Mouse (Mus musculus) midbrain, embryonic 12.5 days (tissue): ENCODE measurements around the gene Fcgr2b. TPM values are rescaled to one million over a fixed set of nuclear protein-coding genes. Genes with fewer than 3 reads are reported as not detected.
"Not testable (repeated sequence)": the region's sequence is repeated elsewhere in the genome, so short reads cannot be mapped to it uniquely, and the experiment has no call there.

Experiments
- ATAC-seq: fragments of 200-750 bp; cut with Nextera tagmentation; 2 replicates; pipeline ENCODE4 v1.8.0; 2017; ENCODE audit warnings: low read depth, moderate TSS enrichment, moderate library complexity; ENCODE audit not compliant: low FRiP score
- H3K27ac ChIP-seq: fragments of 300-500 bp; sonication (generic); replicated peaks from 2 replicates; pipeline ENCODE4 v1.5.1; 2016; ENCODE audit warnings: mild to moderate bottlenecking
- H3K27me3 ChIP-seq: fragments of 300-500 bp; sonication (generic); 2 replicates; pipeline ENCODE4 v1.6.1; 2016; ENCODE audit warnings: mild to moderate bottlenecking
- H3K36me3 ChIP-seq: fragments of 300-500 bp; sonication (generic); 2 replicates; pipeline ENCODE4 v1.6.1; 2016
- H3K4me1 ChIP-seq: fragments of 300-500 bp; sonication (generic); 2 replicates; pipeline ENCODE4 v1.6.1; 2016
- H3K4me2 ChIP-seq: fragments of 300-500 bp; sonication (generic); replicated peaks from 2 replicates; pipeline ENCODE4 v1.6.1; 2016; ENCODE audit warnings: mild to moderate bottlenecking, moderate library complexity
- H3K4me3 ChIP-seq: fragments of 300-500 bp; sonication (generic); 2 replicates; pipeline ENCODE4 v1.5.1; 2016; ENCODE audit warnings: mild to moderate bottlenecking
- H3K9ac ChIP-seq: fragments of 300-500 bp; sonication (generic); replicated peaks from 2 replicates; pipeline ENCODE4 v1.6.1; 2016; ENCODE audit warnings: mild to moderate bottlenecking, moderate library complexity
- H3K9me3 ChIP-seq: fragments of 300-500 bp; sonication (generic); 2 replicates; pipeline ENCODE4 v1.6.1; 2016; ENCODE audit warnings: mild to moderate bottlenecking
- WGBS: fragments of 180-500 bp; shearing (Covaris S2); methylation state at CpG from one replicate; pipeline ENCODE4 v1.1.7; 2016; 5-methylcytosine and 5-hydroxymethylcytosine counted together
- polyA plus RNA-seq: library from polyadenylated mRNA; unstranded; fragments of >200 nt; fragmentation: Nextera tagmentation; extraction: Ambion mirVana; gene quantifications from 2 replicates; pipeline ENCODE4 v1.2.1, GENCODE M21; 2016

Fcgr2b gene
- polyA plus RNA-seq, 1 experiment from 2014 or later = 0.27 TPM

- H3K36me3 ChIP-seq = no peaks in the 10 kb centered on the region
- WGBS = 58% methylated on average over 3 of the region's 3 CpGs
- H3K27me3 ChIP-seq = no peaks in the 10 kb centered on the region
- no peak overlapping the region for H3K27ac ChIP-seq
- H3K4me1 ChIP-seq = no peaks in the 10 kb centered on the region
- no peak overlapping the region for H3K9ac ChIP-seq
- no peak overlapping the region for H3K4me2 ChIP-seq
- H3K9me3 ChIP-seq = no peaks in the 10 kb centered on the region
- ATAC-seq = no peak
- H3K4me3 ChIP-seq = no peak overlapping the region
Measured at GRCm38 (mm10) chr1:170996753-170997152, 20.4 kb upstream of the Fcgr2b start.

GRCm38 (mm10) chr1:170996034-170996433 lies 19.7 kb upstream of the Fcgr2b start:
- Histone ChIP-seq H3K9me3 (no peaks in the 10 kb centered on the region), H3K9ac (no peak overlapping the region), H3K4me2 (no peak overlapping the region), H3K27ac (no peak overlapping the region), H3K4me1 (no peaks in the 10 kb centered on the region), H3K27me3 (no peaks in the 10 kb centered on the region), H3K4me3 (no peak overlapping the region), H3K36me3 (no peaks in the 10 kb centered on the region)
- no peak for ATAC-seq
- 79% methylated on average over 3 of the region's 3 CpGs for WGBS

- H3K9me3 ChIP-seq = no peaks in the 10 kb centered on the region
- no peak for ATAC-seq
- no peak overlapping the region for H3K27ac ChIP-seq
- H3K36me3 ChIP-seq = no peaks in the 10 kb centered on the region
- H3K4me3 ChIP-seq = no peak overlapping the region
- H3K4me2 ChIP-seq = no peak overlapping the region
- no peaks in the 10 kb centered on the region for H3K4me1 ChIP-seq
- WGBS = 64% methylated on average over 5 of the region's 5 CpGs
- no peaks in the 10 kb centered on the region for H3K27me3 ChIP-seq
- no peak overlapping the region for H3K9ac ChIP-seq
Measured at GRCm38 (mm10) chr1:170992550-170992949, 16.2 kb upstream of the Fcgr2b start.

- 72% methylated on average over 9 of the region's 9 CpGs for WGBS
- Histone ChIP-seq H3K36me3 (no peaks in the 10 kb centered on the region), H3K4me3 (no peak overlapping the region), H3K9me3 (no peaks in the 10 kb centered on the region), H3K4me2 (no peak overlapping the region), H3K9ac (no peak overlapping the region), H3K27me3 (no peaks in the 10 kb centered on the region), H3K4me1 (no peaks in the 10 kb centered on the region), H3K27ac (no peak overlapping the region)
- no peak for ATAC-seq
Measured at GRCm38 (mm10) chr1:170989656-170990055, 13.3 kb upstream of the Fcgr2b start.

DNA sequence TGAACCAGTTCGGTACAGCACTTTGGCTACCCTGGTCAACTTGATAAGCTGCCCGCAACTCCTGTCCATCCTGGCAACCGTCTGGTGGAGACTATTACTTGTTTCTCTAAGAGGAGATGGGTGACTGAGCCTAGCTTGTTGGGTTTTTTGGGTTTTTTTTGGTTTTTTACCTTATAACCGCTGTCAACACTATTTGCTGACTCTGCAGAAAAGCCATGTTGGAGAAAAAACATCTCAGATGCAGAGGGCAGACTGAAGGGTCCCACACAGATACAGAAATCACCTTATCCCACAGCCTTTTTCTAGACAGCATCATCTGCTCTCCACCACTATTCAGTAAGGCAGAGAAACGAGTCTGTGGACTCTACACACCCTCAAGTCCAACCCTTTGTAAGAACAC lies 9.5 kb upstream of the Fcgr2b start:
- WGBS = 89% methylated on average over 5 of the region's 5 CpGs

GRCm38 (mm10) chr1:170985092-170985491 lies 8.7 kb upstream of the Fcgr2b start:
- Histone ChIP-seq H3K4me3 (no peak overlapping the region), H3K9ac (no peak overlapping the region), H3K4me1 (no peaks in the 10 kb centered on the region), H3K36me3 (no peaks in the 10 kb centered on the region), H3K27me3 (no peaks in the 10 kb centered on the region), H3K4me2 (no peak overlapping the region), H3K27ac (no peak overlapping the region), H3K9me3 (no peaks in the 10 kb centered on the region)
- WGBS = 89% methylated on average over 3 of the region's 3 CpGs
- ATAC-seq = no peak

More for the DNA sequence above, 9.5 kb upstream of the Fcgr2b start:
- H3K27ac ChIP-seq = no peak overlapping the region
- H3K4me2 ChIP-seq = no peak overlapping the region
- H3K36me3 ChIP-seq = no peaks in the 10 kb centered on the region
- no peak overlapping the region for H3K9ac ChIP-seq
- no peak for ATAC-seq
- H3K4me3 ChIP-seq = no peak overlapping the region
- no peaks in the 10 kb centered on the region for H3K27me3 ChIP-seq
- no peaks in the 10 kb centered on the region for H3K9me3 ChIP-seq
- H3K4me1 ChIP-seq = no peaks in the 10 kb centered on the region

- Histone ChIP-seq H3K4me2 (no peak overlapping the region), H3K36me3 (no peaks in the 10 kb centered on the region), H3K4me1 (no peaks in the 10 kb centered on the region), H3K9ac (no peak overlapping the region), H3K27ac (no peak overlapping the region), H3K9me3 (no peaks in the 10 kb centered on the region), H3K27me3 (no peaks in the 10 kb centered on the region), H3K4me3 (no peak overlapping the region)
- 80% methylated on average over 4 of the region's 4 CpGs for WGBS
- no peak for ATAC-seq
Measured at GRCm38 (mm10) chr1:170983066-170983465, 6.7 kb upstream of the Fcgr2b start.

DNA sequence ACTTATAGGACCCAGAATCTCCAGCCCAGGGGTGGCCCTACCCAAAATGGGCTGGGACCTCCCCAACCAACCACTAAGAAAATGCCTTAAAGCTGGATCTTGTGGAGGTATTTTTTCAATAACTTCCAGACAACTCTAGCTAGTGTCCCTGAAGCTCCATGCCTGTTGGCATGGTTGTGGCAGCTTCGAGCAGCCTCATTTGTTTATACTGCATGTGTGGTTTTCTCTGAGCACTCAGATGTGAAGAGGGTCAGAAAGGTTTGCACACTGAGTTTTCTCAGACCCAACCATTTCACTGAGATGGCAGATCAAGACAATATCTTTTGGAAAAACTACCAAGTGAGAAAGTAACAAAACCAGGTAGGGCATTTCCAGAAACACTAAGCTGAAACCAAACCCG lies 6.0 kb upstream of the Fcgr2b start:
- no peaks in the 10 kb centered on the region for H3K27me3 ChIP-seq
- H3K27ac ChIP-seq = no peak overlapping the region
- H3K9ac ChIP-seq = no peak overlapping the region
- H3K4me2 ChIP-seq = no peak overlapping the region
- 81% methylated on average over 2 of the region's 2 CpGs for WGBS
- ATAC-seq = no peak
- no peaks in the 10 kb centered on the region for H3K9me3 ChIP-seq
- H3K4me1 ChIP-seq = no peaks in the 10 kb centered on the region
- no peaks in the 10 kb centered on the region for H3K36me3 ChIP-seq
- no peak overlapping the region for H3K4me3 ChIP-seq

- ATAC-seq, H3K4me3 ChIP-seq: not testable (repeated sequence)
Measured at GRCm38 (mm10) chr1:170981679-170982078, 5.3 kb upstream of the Fcgr2b start.

GRCm38 (mm10) chr1:170978601-170979000 lies 2.3 kb upstream of the Fcgr2b start:
- H3K27me3 ChIP-seq = no peaks in the 10 kb centered on the region
- 84% methylated on average over 4 of the region's 4 CpGs for WGBS
- H3K9me3 ChIP-seq = no peaks in the 10 kb centered on the region
- H3K4me3 ChIP-seq = no peak overlapping the region
- no peaks in the 10 kb centered on the region for H3K4me1 ChIP-seq
- no peaks in the 10 kb centered on the region for H3K36me3 ChIP-seq
- H3K9ac ChIP-seq = no peak overlapping the region
- no peak overlapping the region for H3K27ac ChIP-seq
- no peak overlapping the region for H3K4me2 ChIP-seq
- no peak for ATAC-seq

More at GRCm38 (mm10) chr1:170981679-170982078, 5.3 kb upstream of the Fcgr2b start:
- not testable (repeated sequence) for H3K9ac ChIP-seq, H3K4me1 ChIP-seq, H3K4me2 ChIP-seq, H3K27ac ChIP-seq, H3K36me3 ChIP-seq, H3K27me3 ChIP-seq, H3K9me3 ChIP-seq
- WGBS = 75% methylated on average over 1 of the region's 1 CpGs

DNA sequence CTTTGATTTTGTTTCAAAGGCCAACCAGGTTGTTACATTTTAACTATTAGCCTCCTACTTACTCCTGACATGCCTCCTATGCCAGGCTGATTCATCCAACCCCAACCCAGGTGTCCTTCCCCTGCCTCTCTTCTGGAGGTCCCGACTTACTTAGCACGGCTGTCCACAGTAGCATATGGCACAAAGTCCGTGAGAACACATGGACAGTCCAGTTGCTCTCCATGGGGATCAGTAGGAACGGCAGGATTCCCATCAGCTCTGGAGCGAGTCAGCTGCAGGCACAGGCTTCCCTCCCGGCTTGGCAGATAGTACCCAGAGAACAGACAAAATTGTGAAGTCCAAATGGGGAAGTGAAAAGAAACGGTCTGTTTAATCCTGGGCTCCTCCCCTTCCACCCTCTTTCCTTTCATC lies 591 bp downstream of the Fcgr2b start:
- no peak overlapping the region for H3K27ac ChIP-seq
- ATAC-seq = no peak
- no peaks in the 10 kb centered on the region for H3K27me3 ChIP-seq
- H3K9me3 ChIP-seq = no peaks in the 10 kb centered on the region
- no peak overlapping the region for H3K9ac ChIP-seq
- H3K4me3 ChIP-seq = no peak overlapping the region
- H3K4me2 ChIP-seq = no peak overlapping the region
- 77% methylated on average over 7 of the region's 7 CpGs for WGBS
- H3K36me3 ChIP-seq = no peaks in the 10 kb centered on the region
- H3K4me1 ChIP-seq = no peaks in the 10 kb centered on the region

GRCm38 (mm10) chr1:170975350-170975749 lies 997 bp downstream of the Fcgr2b start:
- H3K27me3 ChIP-seq, H3K4me1 ChIP-seq, H3K27ac ChIP-seq, H3K36me3 ChIP-seq, H3K4me2 ChIP-seq, H3K4me3 ChIP-seq, H3K9me3 ChIP-seq, H3K9ac ChIP-seq, ATAC-seq: not testable (repeated sequence)
- WGBS = 86% methylated on average over 2 of the region's 2 CpGs

DNA sequence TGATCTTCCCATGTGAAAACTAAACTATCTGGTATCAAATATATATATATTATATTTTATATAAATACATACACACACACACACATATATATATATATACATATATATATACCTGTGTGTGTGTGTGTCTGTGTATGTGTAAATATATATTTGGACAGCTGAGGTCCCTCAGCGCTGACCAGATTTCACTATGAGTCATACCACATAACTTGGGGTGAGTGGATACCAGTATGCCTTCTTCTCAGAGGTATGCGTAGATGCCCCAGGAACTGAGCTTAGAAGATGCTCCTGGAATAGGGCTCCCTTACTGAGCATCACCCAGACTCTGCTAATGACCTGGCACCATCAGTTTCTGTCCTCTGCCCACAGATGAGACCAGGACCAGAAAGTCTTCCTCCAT lies 1.6 kb downstream of the Fcgr2b start:
- Histone ChIP-seq H3K4me2 (no peak overlapping the region), H3K36me3 (no peaks in the 10 kb centered on the region), H3K9ac (no peak overlapping the region), H3K9me3 (no peaks in the 10 kb centered on the region), H3K27ac (no peak overlapping the region), H3K27me3 (no peaks in the 10 kb centered on the region), H3K4me3 (no peak overlapping the region), H3K4me1 (no peaks in the 10 kb centered on the region)
- ATAC-seq = no peak
- WGBS = 94% methylated on average over 2 of the region's 2 CpGs
